Mouse (Mus musculus): ENCODE measurements at regions not wholly inside any gene's neighbourhood (a gene's known extent, or its start where the extent isn't known, plus 50 kb on each side); places are given as distances from the start of the nearest gene placed in this dataset.

GRCm38 (mm10) chr12:50935516-50935915 lies 286.6 kb upstream of the Prkd1 start:
- TF ChIP-seq POLR2A (IDR thresholded peaks at IDR 0.05; ENCODE audit: control insufficient read depth, extremely low read depth, insufficient read depth, low read length, poor library complexity): no peak
- no peak for TF ChIP-seq CTCF (IDR thresholded peaks at IDR 0.05; ENCODE audit: borderline replicate concordance, control insufficient read depth, extremely low read depth, insufficient read depth, low read length, poor library complexity)
